Mouse (Mus musculus) heart, embryonic 16.5 days (tissue): ENCODE measurements around the gene Timm10. TPM values are rescaled to one million over a fixed set of nuclear protein-coding genes. Genes with fewer than 3 reads are reported as not detected.
"Not testable (repeated sequence)": the region's sequence is repeated elsewhere in the genome, so short reads cannot be mapped to it uniquely, and the experiment has no call there.

Experiments used
- ATAC-seq: fragments of 200-750 bp; cut with Nextera tagmentation; replicated peaks from 2 replicates; pipeline ENCODE4 v1.8.0; 2017; ENCODE audit warnings: moderate number of reproducible peaks; ENCODE audit not compliant: insufficient read depth, low FRiP score; ENCODE audit errors: extremely low read depth
- H3K27ac ChIP-seq: fragments of 300-500 bp; sonication (generic); 2 replicates; pipeline ENCODE4 v1.5.1; 2014; ENCODE audit warnings: mild to moderate bottlenecking, low read length, control low read depth, moderate library complexity
- H3K27me3 ChIP-seq: fragments of 300-500 bp; sonication (generic); 2 replicates; pipeline ENCODE4 v1.6.1; 2014; ENCODE audit warnings: low read length, mixed read lengths; ENCODE audit not compliant: control insufficient read depth, insufficient read depth
- H3K36me3 ChIP-seq: fragments of 300-500 bp; sonication (generic); 2 replicates; pipeline ENCODE4 v1.6.1; 2014; ENCODE audit not compliant: control insufficient read depth, insufficient read depth
- H3K4me1 ChIP-seq: fragments of 300-500 bp; sonication (generic); 2 replicates; pipeline ENCODE4 v1.6.1; 2014; ENCODE audit warnings: low read length, mixed read lengths; ENCODE audit not compliant: control insufficient read depth, insufficient read depth
- H3K4me2 ChIP-seq: fragments of 300-500 bp; sonication (generic); 2 replicates; pipeline ENCODE4 v1.6.1; 2014; ENCODE audit warnings: low read depth, mild to moderate bottlenecking, control low read depth, low read length
- H3K4me3 ChIP-seq: fragments of 300-500 bp; sonication (generic); 2 replicates; pipeline ENCODE4 v1.5.1; 2014; ENCODE audit warnings: mild to moderate bottlenecking, control low read depth, low read length
- H3K9ac ChIP-seq: fragments of 300-500 bp; sonication (generic); 2 replicates; pipeline ENCODE4 v1.6.1; 2014; ENCODE audit warnings: low read length, control low read depth
- H3K9me3 ChIP-seq: fragments of 300-500 bp; sonication (generic); replicated peaks from 2 replicates; pipeline ENCODE4 v1.6.1; 2016; ENCODE audit warnings: low read length; ENCODE audit not compliant: control insufficient read depth
- WGBS: fragments of 180-500 bp; shearing (Covaris S2); extraction: QIAGEN DNeasy Blood & Tissue Kit; methylation state at CpG from one replicate; pipeline ENCODE4 v1.1.7; 2014; 5-methylcytosine and 5-hydroxymethylcytosine counted together
- polyA plus RNA-seq: library from polyadenylated mRNA; unstranded; fragments of >200 nt; fragmentation: Nextera tagmentation; extraction: Ambion mirVana; gene quantifications from 2 replicates; pipeline ENCODE4 v1.2.1, GENCODE M21; 2015

Timm10 gene
- polyA plus RNA-seq, 1 experiment from 2014 or later, result 92.9 TPM

GRCm38 (mm10) chr2:84793871-84794270, 32.9 kb upstream of the Timm10 start:
- Histone ChIP-seq H3K4me3 (no peak overlapping the region), H3K27me3 (no peaks in the 10 kb centered on the region), H3K27ac (no peak overlapping the region), H3K9ac (no peak overlapping the region), H3K4me1 (peaks cover 3% of the 10 kb centered on the region; the same call in 1 of the 2 replicates), H3K9me3 (peaks cover 9% of the 10 kb centered on the region), H3K36me3 (no peaks in the 10 kb centered on the region), H3K4me2 (no peak overlapping the region)
- no peak for ATAC-seq
- 76% methylated on average over 3 of the region's 3 CpGs for WGBS

GRCm38 (mm10) chr2:84797833-84798492, 28.8 kb upstream of the Timm10 start:
- WGBS, result 10% methylated on average over 13 of the region's 13 CpGs
- H3K9ac ChIP-seq, result peak overlapping the region; percentile 70
- peaks cover 3% of the 10 kb centered on the region; the same call in 1 of the 2 replicates for H3K4me1 ChIP-seq
- H3K4me3 ChIP-seq, result peak overlapping the region; percentile 71
- no peaks in the 10 kb centered on the region for H3K27me3 ChIP-seq
- H3K36me3 ChIP-seq, result no peaks in the 10 kb centered on the region
- peak overlapping the region; percentile 99 for H3K4me2 ChIP-seq
- ATAC-seq, result peak; percentile 55
- peaks cover 9% of the 10 kb centered on the region for H3K9me3 ChIP-seq
- H3K27ac ChIP-seq, result peak overlapping the region; percentile 55

GRCm38 (mm10) chr2:84798493-84798921, 28.3 kb upstream of the Timm10 start, which contains the start of gene Ube2l6:
TSS of gene Ube2l6 (plus strand) at chr2:84798828.
- peak within 1 kb of the TSS; percentile 99 for H3K4me2 ChIP-seq
- WGBS, result under 1% methylated on average over 21 of the region's 21 CpGs
- no peaks in the 10 kb centered on the region for H3K36me3 ChIP-seq
- H3K9me3 ChIP-seq, result peaks cover 9% of the 10 kb centered on the region
- peak within 1 kb of the TSS; percentile 71 for H3K4me3 ChIP-seq
- H3K27ac ChIP-seq, result peak within 1 kb of the TSS; percentile 69
- peak within 1 kb of the TSS; percentile 70 for H3K9ac ChIP-seq
- H3K27me3 ChIP-seq, result no peaks in the 10 kb centered on the region
- peak; percentile 45 for ATAC-seq
- peaks cover 3% of the 10 kb centered on the region; the same call in 1 of the 2 replicates for H3K4me1 ChIP-seq

- Histone ChIP-seq H3K4me1 (peaks cover 3% of the 10 kb centered on the region; the same call in 1 of the 2 replicates), H3K27me3 (no peaks in the 10 kb centered on the region), H3K9ac (peak overlapping the region; percentile 70), H3K4me3 (peak overlapping the region; percentile 71), H3K27ac (peak overlapping the region; percentile 69), H3K9me3 (peaks cover 9% of the 10 kb centered on the region), H3K4me2 (peak overlapping the region; percentile 99), H3K36me3 (no peaks in the 10 kb centered on the region)
- ATAC-seq, result peak; percentile 65
- under 1% methylated on average over 15 of the region's 16 CpGs for WGBS
These were observed 27.7 kb upstream of the Timm10 start for GRCm38 (mm10) chr2:84799041-84799561.

GRCm38 (mm10) chr2:84800304-84800703, 26.5 kb upstream of the Timm10 start:
- H3K4me2 ChIP-seq, result no peak overlapping the region
- WGBS, result 58% methylated on average over 4 of the region's 4 CpGs
- ATAC-seq, result no peak
- H3K27me3 ChIP-seq, result no peaks in the 10 kb centered on the region
- no peak overlapping the region for H3K9ac ChIP-seq
- H3K4me3 ChIP-seq, result no peak overlapping the region
- no peaks in the 10 kb centered on the region for H3K36me3 ChIP-seq
- H3K4me1 ChIP-seq, result peaks cover 3% of the 10 kb centered on the region; the same call in 1 of the 2 replicates
- peaks cover 6% of the 10 kb centered on the region for H3K9me3 ChIP-seq
- H3K27ac ChIP-seq, result no peak overlapping the region

- not testable (repeated sequence) for H3K27ac ChIP-seq, H3K36me3 ChIP-seq, ATAC-seq, H3K4me3 ChIP-seq, H3K9ac ChIP-seq, H3K4me2 ChIP-seq, H3K9me3 ChIP-seq, H3K4me1 ChIP-seq, H3K27me3 ChIP-seq
- 72% methylated on average over 5 of the region's 5 CpGs for WGBS
These were observed 25.6 kb upstream of the Timm10 start for GRCm38 (mm10) chr2:84801223-84801622.

- H3K36me3 ChIP-seq, result no peaks in the 10 kb centered on the region; the same call in 1 of the 2 replicates
- ATAC-seq, result no peak
These were observed 22.8 kb upstream of the Timm10 start for GRCm38 (mm10) chr2:84803963-84804362.

GRCm38 (mm10) chr2:84806546-84806945, 20.3 kb upstream of the Timm10 start:
- Histone ChIP-seq H3K9ac (no peak overlapping the region), H3K4me3 (no peak overlapping the region), H3K36me3 (no peaks in the 10 kb centered on the region; the same call in 1 of the 2 replicates), H3K27ac (no peak overlapping the region), H3K4me2 (no peak overlapping the region), H3K4me1 (peaks cover 5% of the 10 kb centered on the region), H3K27me3 (no peaks in the 10 kb centered on the region), H3K9me3 (no peaks in the 10 kb centered on the region)
- ATAC-seq, result no peak
- WGBS, result 54% methylated on average over 5 of the region's 5 CpGs

More at GRCm38 (mm10) chr2:84803963-84804362, 22.8 kb upstream of the Timm10 start:
- no peak overlapping the region for H3K27ac ChIP-seq
- H3K4me2 ChIP-seq, result no peak overlapping the region
- no peak overlapping the region for H3K4me3 ChIP-seq
- WGBS, result 92% methylated on average over 7 of the region's 7 CpGs
- no peaks in the 10 kb centered on the region for H3K27me3 ChIP-seq
- no peaks in the 10 kb centered on the region for H3K9me3 ChIP-seq
- H3K4me1 ChIP-seq, result no peaks in the 10 kb centered on the region
- H3K9ac ChIP-seq, result no peak overlapping the region

GRCm38 (mm10) chr2:84809330-84809729, 17.5 kb upstream of the Timm10 start:
- Histone ChIP-seq H3K4me1 (peaks cover 15% of the 10 kb centered on the region), H3K9ac (no peak overlapping the region), H3K36me3 (no peaks in the 10 kb centered on the region; the same call in 1 of the 2 replicates), H3K27ac (no peak overlapping the region), H3K4me3 (no peak overlapping the region), H3K27me3 (no peaks in the 10 kb centered on the region), H3K9me3 (no peaks in the 10 kb centered on the region), H3K4me2 (no peak overlapping the region)
- no peak for ATAC-seq
